Mouse (Mus musculus) CH12.LX (cell line): ENCODE results near the gene Pakap.

Experiments used
- BHLHE40 ChIP-seq: IDR thresholded peaks from 2 replicates; pipeline ENCODE4 v1.6.1; 2011; ENCODE audit warnings: mild to moderate bottlenecking, low read depth, low read length, improper control_type of control experiment
- CTCF ChIP-seq, 2 experiments: IDR thresholded peaks in 1 of 2; conservative IDR thresholded peaks in 1 of 2; 2 replicates each; pipeline ENCODE4 v1.5.1; 2011 to 2012; ENCODE audit warnings: low read depth in 2 of 2, low read length in 2 of 2, improper control_type of control experiment in 1 of 2, inconsistent platforms in 1 of 2, mild to moderate bottlenecking in 1 of 2, moderate library complexity in 1 of 2
- E2F4 ChIP-seq: IDR thresholded peaks from 2 replicates; pipeline ENCODE4 v1.6.1; 2011; ENCODE audit warnings: low read depth, low read length, improper control_type of control experiment; ENCODE audit not compliant: insufficient replicate concordance
- EP300 ChIP-seq: IDR thresholded peaks from 2 replicates; pipeline ENCODE4 v1.6.1; 2011; ENCODE audit warnings: low read length, improper control_type of control experiment
- ETS1 ChIP-seq: conservative IDR thresholded peaks from 2 replicates; pipeline ENCODE4 v1.6.1; 2012; ENCODE audit warnings: low read depth, mild to moderate bottlenecking, inconsistent platforms, low read length, improper control_type of control experiment, moderate library complexity
- HCFC1 ChIP-seq: IDR thresholded peaks from 2 replicates; pipeline ENCODE4 v1.6.1; 2012; ENCODE audit warnings: low read depth, mild to moderate bottlenecking, inconsistent platforms, low read length, improper control_type of control experiment
- IRF4 ChIP-seq: IDR thresholded peaks from 2 replicates; pipeline ENCODE4 v1.6.1; 2014; ENCODE audit warnings: low read depth, mild to moderate bottlenecking, inconsistent platforms, low read length, improper control_type of control experiment
- MXI1 ChIP-seq: IDR thresholded peaks from 2 replicates; pipeline ENCODE4 v1.6.1; 2011; ENCODE audit warnings: mild to moderate bottlenecking, low read depth, low read length, improper control_type of control experiment
- POLR2A ChIP-seq: IDR thresholded peaks from 2 replicates; pipeline ENCODE4 v1.6.1; 2011; ENCODE audit warnings: low read depth, mild to moderate bottlenecking, improper control_type of control experiment, low read length
- SIN3A ChIP-seq: IDR thresholded peaks from 2 replicates; pipeline ENCODE4 v1.6.1; 2012; ENCODE audit warnings: low read length, improper control_type of control experiment, inconsistent platforms
- TCF12 ChIP-seq: IDR thresholded peaks from 2 replicates; pipeline ENCODE4 v1.6.1; 2014; ENCODE audit warnings: low read depth, mild to moderate bottlenecking, inconsistent platforms, low read length, improper control_type of control experiment
- USF1 ChIP-seq: IDR thresholded peaks from 2 replicates; pipeline ENCODE4 v1.6.1; 2014; ENCODE audit warnings: low read depth, mild to moderate bottlenecking, inconsistent platforms, low read length, improper control_type of control experiment
- ZNF384 ChIP-seq: IDR thresholded peaks from 2 replicates; pipeline ENCODE4 v1.6.1; 2012; ENCODE audit warnings: low read depth, low read length, improper control_type of control experiment, inconsistent platforms

- no peak for TF ChIP-seq USF1
- TF ChIP-seq BHLHE40, result no peak
- no peak for TF ChIP-seq CTCF (conservative IDR thresholded peaks at IDR 0.05 in 1 of 2, IDR thresholded peaks at IDR 0.05 in 1 of 2; ENCODE audit: low read depth in 2 of 2, low read length in 2 of 2)
- no peak for TF ChIP-seq POLR2A
- TF ChIP-seq SIN3A, result no peak
- TF ChIP-seq ZNF384, result no peak
- no peak for TF ChIP-seq HCFC1
- TF ChIP-seq MXI1, result no peak
- no peak for TF ChIP-seq E2F4
- TF ChIP-seq EP300, result no peak
- no peak for TF ChIP-seq ETS1
- TF ChIP-seq TCF12, result no peak
- no peak for TF ChIP-seq IRF4
Measured at GRCm38 (mm10) chr4:57534232-57534631, 33.7 kb upstream of the Pakap start.
